Mouse (Mus musculus): Measurements from ENCODE around the gene Ppef2. TPM values are rescaled to one million over a fixed set of nuclear protein-coding genes. Genes with fewer than 3 reads are reported as not detected.

Gene Ppef2
- polyA plus RNA-seq, 1 experiment from 2014 or later, result not detected

- Histone ChIP-seq H3K79me2 (ENCODE audit: inconsistent target) (no peaks in the 10 kb centered on the region), H3K4me3 (ENCODE audit: inconsistent target) (no peak overlapping the region), H3K27ac (no peak overlapping the region), H3K36me3 (ENCODE audit: inconsistent target) (peaks cover 75% of the 10 kb centered on the region)
- WGBS (ENCODE audit: missing documents), result 91% methylated on average over 7 of the region's 7 CpGs
Observed at GRCm38 (mm10) chr5:92188881-92189483, 67.1 kb downstream of the Ppef2 start.

GRCm38 (mm10) chr5:92183071-92183830, 72.8 kb downstream of the Ppef2 start:
- Histone ChIP-seq H3K27ac (no peak overlapping the region), H3K4me3 (ENCODE audit: inconsistent target) (no peak overlapping the region), H3K79me2 (ENCODE audit: inconsistent target) (no peaks in the 10 kb centered on the region), H3K36me3 (ENCODE audit: inconsistent target) (peaks cover 77% of the 10 kb centered on the region)
- 91% methylated on average over 8 of the region's 8 CpGs for WGBS (ENCODE audit: missing documents)

Other genes starting within 250 kb of the Ppef2 start
- 2.2 to 3.1 TPM (median 3.1 TPM) in 3 replicates for gene Cdkl2, start 212.4 kb downstream of the Ppef2 start, polyA plus RNA-seq (2018)
- gene G3bp2, start 172.6 kb downstream of the Ppef2 start, polyA plus RNA-seq (2018), result 76.9 to 105 TPM (median 87.9 TPM) in 3 replicates
- 47.9 to 67.1 TPM (median 62.5 TPM) in 3 replicates for gene Uso1, start 118.3 kb downstream of the Ppef2 start, polyA plus RNA-seq (2018)
- gene U90926, start 40.9 kb downstream of the Ppef2 start, polyA plus RNA-seq (2018), result not detected in 3 replicates
- 7.7 to 41.0 TPM (median 19.5 TPM) in 3 replicates for gene Naaa, start 21.9 kb upstream of the Ppef2 start, polyA plus RNA-seq (2018)
- 7.9 to 11.2 TPM (median 8.9 TPM) in 3 replicates for gene Sdad1, start 54.2 kb upstream of the Ppef2 start, polyA plus RNA-seq (2018)
- 0.69 to 2.3 TPM (median 1.8 TPM) in 3 replicates for gene Cxcl9, start 71.8 kb upstream of the Ppef2 start, polyA plus RNA-seq (2018)
- not detected in 3 replicates for gene Art3, start 75.5 kb upstream of the Ppef2 start, polyA plus RNA-seq (2018)
- 29.8 to 324 TPM (median 31.4 TPM) in 3 replicates for gene Cxcl10, start 92.6 kb upstream of the Ppef2 start, polyA plus RNA-seq (2018)
- 13.2 to 22.7 TPM (median 15.8 TPM) in 3 replicates for gene Nup54, start 178.9 kb upstream of the Ppef2 start, polyA plus RNA-seq (2018)

All from macrophage (primary cell).